Mouse (Mus musculus): ENCODE data around the gene Spopl.
"Not testable (repeated sequence)": the region's sequence is repeated elsewhere in the genome, so short reads cannot be mapped to it uniquely, and the experiment has no call there.

Spopl gene

GRCm38 (mm10) chr2:23571302-23572156 lies at the start of gene Spopl:
Gene Spopl, minus strand, starts transcription at chr2:23572106.
- DNase-seq, result peak; percentile 90 to 93

GRCm38 (mm10) chr2:23620128-23620527 lies 48.2 kb upstream of the Spopl start:
- DNase-seq, result no peak

DNA sequence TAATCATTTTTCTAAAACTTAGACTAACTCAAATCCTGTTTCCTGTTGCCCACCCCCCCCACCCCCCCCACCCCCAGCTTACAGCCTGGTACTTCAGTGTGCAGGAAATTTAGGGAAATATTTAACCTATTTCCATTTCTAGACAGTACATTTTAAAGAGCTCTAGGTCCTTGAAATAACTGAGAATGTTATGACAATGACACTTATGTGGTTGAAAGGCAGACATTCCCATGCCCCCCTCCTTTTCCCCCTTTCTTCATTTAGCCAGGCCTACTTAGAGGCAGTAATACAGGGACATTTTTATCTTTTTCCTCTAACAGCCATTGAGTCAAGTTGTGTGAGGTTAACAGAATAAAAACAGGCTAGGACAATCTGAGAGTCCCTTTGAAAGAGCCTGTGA lies 46.1 kb upstream of the Spopl start:
- DNase-seq, result no peak

- DNase-seq, result no peak
Measured at GRCm38 (mm10) chr2:23605391-23605790, 33.5 kb upstream of the Spopl start.

DNA sequence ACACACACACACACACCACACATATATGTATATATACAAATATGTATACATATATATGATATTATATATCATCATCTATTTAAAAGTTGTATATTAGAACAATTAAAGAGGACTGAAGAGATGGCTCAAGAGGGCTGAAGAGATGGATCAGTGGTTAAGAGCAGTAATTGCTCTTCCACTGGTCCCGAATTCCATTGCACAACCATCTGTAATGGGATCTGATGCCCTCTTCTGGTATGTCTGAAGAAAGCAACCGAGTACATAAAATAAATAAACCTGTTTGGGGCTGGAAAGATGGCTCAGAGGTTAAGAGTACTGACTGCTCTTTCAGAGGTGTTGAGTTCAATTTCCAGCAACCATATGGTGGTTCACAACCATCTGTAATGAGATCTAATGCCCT lies 16.9 kb upstream of the Spopl start:
- DNase-seq, result no peak

DNA sequence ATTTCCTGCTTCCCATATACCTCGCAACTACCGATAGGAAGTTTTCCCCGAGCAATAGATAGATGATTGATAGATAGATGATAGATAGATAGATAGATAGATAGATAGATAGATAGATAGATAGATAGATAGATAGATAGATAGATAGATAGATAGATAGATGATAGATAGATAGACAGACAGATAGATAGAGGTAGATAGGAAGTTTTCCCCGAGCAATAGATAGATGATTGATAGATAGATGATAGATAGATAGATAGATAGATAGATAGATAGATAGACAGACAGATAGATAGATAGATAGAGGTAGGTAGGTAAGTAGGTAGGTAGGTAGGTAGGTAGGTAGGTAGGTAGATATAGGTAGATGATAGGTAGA lies 239 bp upstream of the Spopl start:
- not testable (repeated sequence) for DNase-seq

GRCm38 (mm10) chr2:23570563-23570962 lies 1.3 kb downstream of the Spopl start:
- no peak for DNase-seq

DNA sequence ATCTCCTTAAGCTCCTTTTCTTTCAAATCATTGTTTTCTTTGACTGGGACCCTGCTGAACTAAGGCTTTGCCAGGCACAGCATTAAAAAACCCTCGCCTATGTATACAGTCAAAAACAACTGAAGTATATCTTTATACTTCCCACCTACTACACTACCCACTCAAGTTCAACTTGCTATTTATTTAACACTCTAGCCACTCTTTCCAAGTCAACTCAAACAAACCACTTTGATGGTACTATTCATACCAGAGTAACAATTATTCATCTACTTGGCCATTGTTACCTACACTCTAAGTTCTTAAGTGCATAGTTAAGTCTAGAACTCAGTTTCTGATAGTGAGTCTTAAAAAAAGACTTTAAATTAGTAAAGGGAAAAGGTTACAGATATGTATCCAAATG lies 3.1 kb downstream of the Spopl start:
- no peak for DNase-seq

- no peak for DNase-seq
Measured at GRCm38 (mm10) chr2:23565081-23565801, 6.7 kb downstream of the Spopl start.

DNA sequence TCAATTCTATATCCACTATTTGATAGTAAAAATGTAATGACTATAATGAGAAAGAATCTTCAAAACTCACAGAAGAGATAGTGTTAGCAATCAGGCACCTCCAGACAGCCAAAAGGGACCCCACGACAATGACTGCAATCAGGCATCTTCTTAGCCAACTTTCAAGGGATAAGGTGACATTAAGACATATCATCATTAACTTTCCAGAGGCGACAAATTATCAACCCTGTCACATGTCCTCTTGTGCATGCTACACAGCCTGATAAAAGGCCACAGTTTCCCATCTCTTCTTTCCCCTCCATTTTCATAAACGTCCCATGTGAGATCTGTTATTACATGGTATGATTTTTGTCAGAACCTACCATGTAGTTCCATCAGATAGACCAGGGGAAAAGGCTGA lies 9.0 kb downstream of the Spopl start:
- DNase-seq, result no peak

DNA sequence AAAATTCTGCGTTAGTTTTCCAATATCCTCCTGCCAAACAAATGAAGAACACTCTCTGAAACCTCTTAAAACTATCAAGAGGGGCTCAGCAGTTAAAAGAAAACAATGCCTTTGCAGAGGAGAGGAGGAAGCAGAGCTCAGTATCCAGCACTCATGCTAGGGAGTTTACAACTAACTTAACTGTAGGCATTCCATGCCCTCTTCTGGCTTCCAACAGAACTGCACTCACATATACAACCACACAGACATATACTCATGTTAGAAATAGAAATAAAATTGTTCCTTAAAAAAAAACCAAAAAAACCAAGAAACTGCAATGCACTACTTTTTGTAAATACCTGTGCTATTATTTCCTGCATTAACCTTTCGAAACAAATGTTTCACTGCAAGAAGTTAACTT lies 12.7 kb downstream of the Spopl start:
- no peak for DNase-seq

DNA sequence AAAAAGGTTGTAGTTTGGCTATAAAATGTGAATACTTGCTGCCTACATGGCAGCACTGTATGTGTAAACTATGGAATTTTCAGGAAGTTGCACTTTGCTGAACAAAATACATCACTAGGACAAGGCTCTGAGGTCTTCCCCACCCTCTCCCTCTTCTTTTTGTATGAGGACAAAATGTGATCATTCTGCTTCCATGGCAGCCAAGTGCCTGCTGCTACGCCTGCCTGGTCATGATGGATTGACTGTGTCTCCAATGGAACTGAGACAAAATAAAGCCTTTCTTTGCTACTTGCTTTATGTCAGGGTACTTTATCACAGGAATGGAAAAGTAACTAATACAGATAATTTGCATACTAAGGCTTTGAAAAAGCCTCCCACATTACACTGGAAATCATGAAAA lies 20.7 kb downstream of the Spopl start:
- no peak for DNase-seq

DNA sequence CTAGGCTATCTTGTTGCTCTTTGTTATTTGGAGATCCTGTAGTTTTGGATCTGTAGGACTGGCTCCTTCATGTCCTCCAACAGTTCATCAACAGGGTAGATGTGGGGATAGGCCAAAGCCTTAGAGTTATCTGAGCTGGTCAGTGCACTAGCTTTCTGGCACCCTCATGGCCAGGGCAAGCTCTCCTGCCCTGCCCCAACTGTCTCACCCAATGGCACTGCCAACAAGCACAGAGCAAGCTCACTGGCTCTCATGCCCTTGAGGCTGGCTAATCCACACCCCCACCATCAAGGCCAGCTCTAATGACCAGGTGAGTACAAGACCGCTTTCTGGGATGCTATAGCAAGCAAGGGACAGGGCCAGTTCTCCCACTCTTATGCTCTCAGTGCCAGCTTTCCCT lies 24.7 kb downstream of the Spopl start:
- DNase-seq, result no peak

DNA sequence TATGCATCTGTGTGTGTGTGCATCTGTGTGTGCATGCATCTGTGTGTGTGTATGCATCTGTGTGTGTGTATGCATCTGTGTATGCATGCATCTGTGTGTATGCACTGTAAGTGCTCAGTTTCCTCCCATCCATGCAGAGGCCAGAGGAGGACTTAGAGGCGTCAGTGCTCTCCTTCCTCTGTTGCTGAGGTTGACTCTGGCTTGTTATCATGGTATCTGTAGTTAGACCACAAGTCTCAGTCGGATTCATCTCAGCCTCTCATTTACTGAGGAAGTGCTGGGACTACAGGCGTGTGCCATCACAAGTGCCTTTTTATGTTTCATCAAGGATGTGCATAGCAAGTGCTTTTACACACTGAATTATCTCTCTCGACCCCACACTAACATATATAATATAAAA lies 31.9 kb downstream of the Spopl start:
- no peak for DNase-seq

- not testable (repeated sequence) for DNase-seq
Measured at GRCm38 (mm10) chr2:23527717-23528116, 44.2 kb downstream of the Spopl start.

DNA sequence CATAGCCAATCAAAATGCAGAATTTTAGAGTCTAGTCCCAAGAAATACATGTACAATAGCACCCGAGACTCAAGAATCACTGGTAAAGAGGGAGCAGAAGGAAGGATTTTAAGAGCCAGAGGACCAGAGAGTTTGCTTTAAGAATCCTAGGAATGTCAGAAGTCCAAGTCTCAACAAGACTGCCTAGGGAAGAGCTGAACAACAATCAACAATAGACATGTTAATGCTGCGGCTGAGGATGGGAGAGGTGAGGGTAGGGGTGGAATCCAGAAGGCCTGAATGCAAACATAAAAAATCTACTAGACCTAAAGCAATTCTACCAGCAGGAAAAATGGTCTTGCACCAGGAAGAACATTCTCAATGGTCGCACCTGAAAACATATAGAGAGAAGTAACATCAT lies 66.8 kb downstream of the Spopl start:
- DNase-seq, result no peak

- no peak for DNase-seq
Measured at GRCm38 (mm10) chr2:23481715-23482114, 90.2 kb downstream of the Spopl start.

- no peak for DNase-seq
Measured at GRCm38 (mm10) chr2:23467471-23467870, 104.4 kb downstream of the Spopl start.

DNA sequence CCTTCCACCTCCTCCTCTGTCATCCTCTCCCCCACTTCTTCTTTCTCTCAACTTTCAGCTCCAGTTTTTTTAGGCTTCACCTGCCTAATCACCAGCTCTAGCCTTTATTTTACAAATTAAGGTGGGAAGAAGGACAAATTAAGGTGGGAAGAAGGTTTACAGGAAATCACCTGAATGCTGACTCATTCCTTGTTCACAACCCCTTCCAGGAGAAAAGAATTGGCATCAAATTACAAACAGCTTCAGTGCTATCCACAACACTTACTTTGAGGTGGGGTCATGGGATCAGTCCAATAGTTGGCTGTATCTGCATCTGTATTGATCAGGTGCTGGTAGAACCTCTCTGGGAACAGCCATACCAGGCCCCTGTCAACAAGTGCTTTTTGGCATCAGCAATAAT lies 114.5 kb downstream of the Spopl start:
- no peak for DNase-seq
